Mouse (Mus musculus) kidney, embryonic 15.5 days (tissue): Measurements from ENCODE around the gene Sgo2a. TPM values are rescaled to one million over a fixed set of nuclear protein-coding genes. Genes with fewer than 3 reads are reported as not detected.

ENCODE experiments used
- ATAC-seq: fragments of 200-750 bp; cut with Nextera tagmentation; replicated peaks from 2 replicates; pipeline ENCODE4 v1.8.0; 2017; ENCODE audit warnings: moderate TSS enrichment; ENCODE audit not compliant: low FRiP score
- H3K27ac ChIP-seq: fragments of 300-500 bp; sonication (generic); 2 replicates; pipeline ENCODE4 v1.5.1; 2015; ENCODE audit warnings: mild to moderate bottlenecking, inconsistent platforms
- H3K27me3 ChIP-seq: fragments of 300-500 bp; sonication (generic); 2 replicates; pipeline ENCODE4 v1.6.1; 2015; ENCODE audit warnings: inconsistent platforms
- H3K36me3 ChIP-seq: fragments of 300-500 bp; sonication (generic); 2 replicates; pipeline ENCODE4 v1.6.1; 2015; ENCODE audit warnings: inconsistent platforms
- H3K4me1 ChIP-seq: fragments of 300-500 bp; sonication (generic); 2 replicates; pipeline ENCODE4 v1.6.1; 2015; ENCODE audit warnings: inconsistent platforms
- H3K4me2 ChIP-seq: fragments of 300-500 bp; sonication (generic); 2 replicates; pipeline ENCODE4 v1.6.1; 2015; ENCODE audit warnings: moderate library complexity, mild to moderate bottlenecking, inconsistent platforms
- H3K4me3 ChIP-seq: fragments of 300-500 bp; sonication (generic); replicated peaks from 2 replicates; pipeline ENCODE4 v1.5.1; 2015; ENCODE audit warnings: mild to moderate bottlenecking, inconsistent platforms
- H3K9ac ChIP-seq: fragments of 300-500 bp; sonication (generic); 2 replicates; pipeline ENCODE4 v1.6.1; 2015; ENCODE audit warnings: mild to moderate bottlenecking, inconsistent platforms
- H3K9me3 ChIP-seq: fragments of 300-500 bp; sonication (generic); replicated peaks from 2 replicates; pipeline ENCODE4 v1.6.1; 2016; ENCODE audit warnings: inconsistent platforms
- WGBS: fragments of 180-500 bp; shearing (Covaris S2); methylation state at CpG from one replicate; pipeline ENCODE4 v1.1.7; 2015; ENCODE audit warnings: mixed read lengths; 5-methylcytosine and 5-hydroxymethylcytosine counted together
- polyA plus RNA-seq: library from polyadenylated mRNA; unstranded; fragments of >200 nt; fragmentation: Nextera tagmentation; extraction: Ambion mirVana; gene quantifications from 2 replicates; pipeline ENCODE4 v1.2.1, GENCODE M21; 2015

The Sgo2a gene
- 18.0 and 19.0 TPM in 2 replicates for polyA plus RNA-seq

DNA sequence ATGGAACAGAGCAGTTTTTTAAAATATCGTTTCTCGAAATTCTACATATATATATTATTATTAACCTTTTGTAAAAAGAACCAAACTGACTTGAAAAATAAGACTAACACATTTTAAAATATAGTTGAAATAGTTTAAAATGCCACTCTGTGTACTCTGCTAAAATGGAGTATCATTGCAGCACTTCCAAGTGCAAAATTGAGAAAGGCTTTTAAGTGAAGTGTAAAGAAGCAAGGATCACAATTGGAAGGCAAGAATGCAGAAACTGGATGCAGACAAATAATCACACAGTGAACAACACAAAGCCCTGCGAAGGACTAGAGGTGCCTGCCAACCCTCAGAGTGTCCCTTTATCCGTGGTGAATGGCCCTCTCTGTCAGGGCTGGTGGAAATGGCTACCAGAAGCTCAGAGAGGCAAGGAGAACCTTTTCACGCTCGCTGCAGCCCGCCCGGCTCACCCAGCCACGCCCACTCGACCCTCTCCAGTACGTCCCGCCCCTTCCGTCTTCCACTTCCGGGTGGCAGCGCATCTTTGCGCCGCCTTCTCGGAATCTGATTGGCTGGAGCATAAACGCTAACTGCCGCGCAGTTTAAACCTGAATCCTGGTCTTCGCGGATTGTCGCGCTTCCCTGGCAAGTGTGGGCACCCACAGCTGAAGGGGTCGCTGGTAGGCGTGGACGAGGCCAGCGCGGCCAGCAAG is at the start of gene Sgo2a:
TSS of gene Sgo2a (plus strand) at position 540 of the 701 bp plus-strand sequence.
- peak within 1 kb of the TSS; percentile 76 for H3K4me3 ChIP-seq
- peak within 1 kb of the TSS; percentile 82 for H3K27ac ChIP-seq
- peak within 1 kb of the TSS; percentile 76 for H3K4me2 ChIP-seq
- 6% methylated on average over 30 of the region's 30 CpGs for WGBS
- H3K9me3 ChIP-seq: no peaks in the 10 kb centered on the region
- ATAC-seq: peak; percentile 98
- H3K36me3 ChIP-seq: peaks cover 11% of the 10 kb centered on the region
- peak within 1 kb of the TSS; percentile 76 for H3K9ac ChIP-seq
- peaks cover 15% of the 10 kb centered on the region for H3K4me1 ChIP-seq
- 0 out of 2 replicates have a peak, but pooled peaks cover 3% of the 10 kb centered on the region for H3K27me3 ChIP-seq

DNA sequence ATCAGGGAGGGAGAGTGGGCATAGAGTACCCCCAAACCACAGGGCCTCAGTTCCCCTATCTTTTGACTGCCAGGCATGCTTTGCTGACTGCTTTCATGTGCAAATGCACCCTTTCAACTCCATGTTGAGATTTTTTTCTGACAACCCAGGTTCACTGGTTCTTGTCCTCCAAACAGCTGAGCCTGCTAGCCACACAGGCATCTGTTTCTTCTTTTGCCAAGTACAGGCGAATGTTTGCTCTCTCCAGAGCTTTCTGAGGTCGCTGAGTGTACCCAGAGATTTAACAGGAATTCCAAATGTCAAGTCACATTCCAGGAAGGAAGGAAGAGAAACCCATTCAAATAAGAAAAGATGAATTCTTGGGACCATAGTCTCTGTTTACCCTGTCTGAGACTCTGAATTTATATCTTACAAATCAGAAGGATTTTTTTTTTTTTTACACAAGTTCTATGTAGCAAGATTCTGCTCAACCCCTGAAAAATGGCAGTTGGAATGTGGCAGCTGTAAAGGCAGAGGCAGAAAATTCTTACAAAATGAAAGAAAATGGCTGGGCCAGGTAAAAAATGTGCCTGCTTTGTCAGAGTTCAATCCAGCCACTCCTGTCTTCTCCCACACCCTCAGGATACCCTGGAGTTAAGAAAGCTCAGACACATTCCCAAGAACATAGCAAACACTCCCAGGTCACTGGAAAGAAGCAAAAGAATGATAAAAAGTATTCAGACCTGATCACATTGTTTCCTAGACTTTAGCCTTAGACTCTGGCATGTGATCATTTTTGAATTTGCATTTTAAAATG is 48.0 kb upstream of the Sgo2a start:
- Histone ChIP-seq H3K4me3 (no peak overlapping the region), H3K4me1 (peaks cover 6% of the 10 kb centered on the region; the same call in 1 of the 2 replicates), H3K27ac (no peak overlapping the region), H3K27me3 (0 out of 2 replicates have a peak, but pooled peaks cover 8% of the 10 kb centered on the region), H3K36me3 (peaks cover 22% of the 10 kb centered on the region), H3K4me2 (no peak overlapping the region), H3K9me3 (no peaks in the 10 kb centered on the region), H3K9ac (no peak overlapping the region)
- 52% methylated on average over 2 of the region's 2 CpGs for WGBS
- no peak for ATAC-seq

DNA sequence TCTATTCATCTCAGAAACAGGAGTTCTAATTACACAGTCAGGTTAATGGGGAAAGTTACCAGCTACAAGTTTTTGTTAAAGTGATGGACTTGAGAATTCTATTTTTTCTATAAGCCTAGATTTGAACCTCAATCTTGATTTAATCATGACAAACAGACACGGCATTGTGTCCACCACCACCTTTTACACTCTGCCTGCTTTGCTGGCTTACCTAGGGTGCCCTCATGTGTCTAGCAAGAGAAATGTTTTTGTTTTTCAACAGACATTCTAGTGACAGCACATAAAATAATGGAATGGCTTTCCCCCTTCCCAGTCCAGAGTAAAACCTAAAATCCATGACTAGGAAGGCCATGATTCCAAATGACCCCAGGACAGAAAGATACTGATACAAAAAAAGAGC is 46.6 kb upstream of the Sgo2a start:
- Histone ChIP-seq H3K4me3 (no peak overlapping the region), H3K4me1 (peaks cover 6% of the 10 kb centered on the region; the same call in 1 of the 2 replicates), H3K27me3 (no peaks in the 10 kb centered on the region), H3K36me3 (peaks cover 19% of the 10 kb centered on the region), H3K27ac (no peak overlapping the region), H3K4me2 (no peak overlapping the region), H3K9ac (no peak overlapping the region), H3K9me3 (no peaks in the 10 kb centered on the region)
- no peak for ATAC-seq
- 7% methylated on average over 1 of the region's 1 CpGs for WGBS

DNA sequence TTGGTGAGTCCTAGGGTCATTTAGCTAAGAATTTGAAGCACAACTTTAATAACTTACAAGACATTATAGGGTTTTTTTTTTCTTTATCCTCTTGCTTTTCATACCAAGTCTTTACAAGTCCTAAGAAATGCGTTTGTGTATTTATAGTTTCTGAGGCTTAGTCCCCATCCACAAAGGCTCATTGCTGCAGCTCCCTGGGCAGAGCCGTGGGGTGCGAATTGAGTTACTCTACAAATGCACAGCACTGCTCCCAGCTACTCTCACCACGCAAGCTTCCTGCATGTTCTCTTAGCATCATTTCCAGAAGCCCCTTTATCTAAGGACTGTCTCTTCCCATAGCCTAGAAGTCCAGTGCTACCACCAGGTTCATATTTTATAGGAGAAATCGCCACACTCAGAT is 46.1 kb upstream of the Sgo2a start:
- 63% methylated on average over 5 of the region's 5 CpGs for WGBS
- Histone ChIP-seq H3K27me3 (no peaks in the 10 kb centered on the region), H3K4me1 (peaks cover 6% of the 10 kb centered on the region; the same call in 1 of the 2 replicates), H3K9ac (no peak overlapping the region), H3K4me3 (no peak overlapping the region), H3K4me2 (no peak overlapping the region), H3K27ac (no peak overlapping the region), H3K9me3 (no peaks in the 10 kb centered on the region), H3K36me3 (peaks cover 24% of the 10 kb centered on the region)
- no peak for ATAC-seq

DNA sequence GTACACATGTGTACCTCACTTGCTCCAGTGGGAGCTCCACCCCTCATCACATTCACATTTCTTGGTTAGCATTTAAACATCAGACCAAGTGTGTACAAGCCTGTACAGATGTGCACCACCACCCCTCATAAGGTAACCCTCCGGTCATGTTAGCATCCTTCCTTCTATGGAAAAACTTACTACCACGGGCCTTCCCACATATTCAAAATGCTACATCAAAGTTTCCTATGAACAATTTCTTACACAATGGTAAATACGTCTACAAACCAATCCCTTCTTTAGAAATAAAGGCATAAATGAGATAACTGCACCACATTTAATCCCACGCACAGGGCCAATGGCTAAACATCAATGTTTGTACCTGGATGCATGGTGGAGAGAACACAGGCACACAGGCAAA is 43.3 kb upstream of the Sgo2a start:
- H3K27ac ChIP-seq: no peak overlapping the region
- H3K36me3 ChIP-seq: peaks cover 31% of the 10 kb centered on the region
- no peak overlapping the region for H3K9ac ChIP-seq
- 96% methylated on average over 4 of the region's 4 CpGs for WGBS
- H3K4me3 ChIP-seq: no peak overlapping the region
- peaks cover 11% of the 10 kb centered on the region for H3K4me1 ChIP-seq
- H3K27me3 ChIP-seq: no peaks in the 10 kb centered on the region
- no peaks in the 10 kb centered on the region for H3K9me3 ChIP-seq
- no peak overlapping the region for H3K4me2 ChIP-seq
- no peak for ATAC-seq

DNA sequence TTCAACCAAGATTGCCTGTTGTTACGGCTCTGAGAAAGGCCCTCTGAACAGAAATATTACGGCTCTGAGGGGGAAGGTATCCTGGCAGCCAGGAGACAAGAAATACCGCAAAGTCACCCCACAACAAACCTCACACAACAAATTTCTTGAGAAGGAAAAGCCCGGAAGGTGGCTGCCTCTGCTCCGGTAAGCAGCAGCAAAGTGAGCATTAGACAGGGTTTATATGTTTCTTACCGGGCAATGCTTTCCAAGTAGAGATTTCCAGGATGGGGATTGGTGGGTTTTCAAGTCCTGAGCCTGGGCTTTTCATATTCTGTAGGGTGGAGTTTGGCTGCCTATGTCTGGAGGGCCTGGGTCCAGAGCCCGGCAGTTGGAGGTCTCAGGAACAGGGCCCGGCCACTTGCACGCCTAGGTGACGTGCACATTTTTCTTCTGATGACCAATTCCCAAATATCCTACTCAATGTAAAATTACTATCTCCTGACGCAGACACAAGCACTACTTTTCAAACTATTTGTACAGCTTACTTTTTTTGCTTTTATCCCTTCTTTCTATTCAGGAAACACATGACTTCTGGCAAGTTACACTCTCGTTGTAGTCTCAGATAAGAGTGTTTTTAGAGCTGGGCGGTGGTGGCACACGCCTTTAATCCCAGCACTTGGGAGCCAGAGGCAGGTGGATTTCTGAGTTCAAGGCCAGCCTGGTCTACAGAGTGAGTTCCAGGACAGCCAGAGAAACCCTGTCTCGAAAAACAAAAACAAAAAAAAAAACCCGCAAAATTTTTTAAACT is 42.0 kb upstream of the Sgo2a start:
- no peak overlapping the region for H3K27ac ChIP-seq
- H3K36me3 ChIP-seq: peaks cover 40% of the 10 kb centered on the region
- 86% methylated on average over 16 of the region's 16 CpGs for WGBS
- H3K9me3 ChIP-seq: no peaks in the 10 kb centered on the region
- ATAC-seq: no peak
- H3K9ac ChIP-seq: no peak overlapping the region
- peaks cover 8% of the 10 kb centered on the region for H3K4me1 ChIP-seq
- H3K27me3 ChIP-seq: no peaks in the 10 kb centered on the region
- H3K4me3 ChIP-seq: no peak overlapping the region
- H3K4me2 ChIP-seq: no peak overlapping the region

DNA sequence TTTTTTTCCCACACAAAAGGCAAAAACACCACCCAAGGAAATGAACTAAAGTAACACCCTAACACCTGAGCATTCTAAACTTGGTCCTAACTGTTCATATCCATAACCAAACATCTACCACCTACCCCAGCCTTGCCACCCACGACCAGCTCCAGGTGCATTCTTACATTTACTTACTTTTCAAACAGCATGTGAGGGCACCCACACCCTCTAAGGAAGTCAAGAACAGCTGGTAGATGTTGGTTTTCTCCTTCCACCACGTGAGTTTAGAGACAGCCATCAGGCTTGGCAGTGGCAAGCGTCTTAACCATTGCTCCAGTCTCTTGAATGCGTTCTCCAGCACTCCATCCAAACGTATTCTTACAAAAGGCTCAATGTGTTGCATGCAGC is 41.4 kb upstream of the Sgo2a start:
- Histone ChIP-seq H3K9ac (no peak overlapping the region), H3K4me3 (no peak overlapping the region), H3K9me3 (no peaks in the 10 kb centered on the region), H3K27me3 (no peaks in the 10 kb centered on the region), H3K4me1 (peaks cover 8% of the 10 kb centered on the region), H3K4me2 (no peak overlapping the region), H3K27ac (no peak overlapping the region), H3K36me3 (peaks cover 46% of the 10 kb centered on the region)
- no peak for ATAC-seq
- WGBS: 88% methylated on average over 5 of the region's 5 CpGs

DNA sequence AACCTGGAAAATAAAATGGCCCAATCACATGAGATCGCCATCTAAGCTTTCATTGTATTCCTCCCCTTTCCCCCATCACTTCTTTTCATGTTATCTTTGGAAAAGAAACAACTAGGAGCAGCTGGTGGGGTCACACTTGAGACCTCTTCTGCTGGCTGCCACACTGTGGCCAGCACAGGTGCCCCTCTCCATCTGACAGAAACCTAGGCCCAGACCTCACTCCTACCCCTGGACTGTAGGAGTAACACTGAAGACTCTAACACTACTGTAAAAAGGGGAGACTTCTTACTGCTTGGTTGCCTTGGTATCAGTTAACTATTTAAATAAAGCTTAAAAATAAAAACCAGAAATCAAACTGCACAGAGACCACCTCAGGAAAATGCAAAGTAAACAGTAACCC is 40.0 kb upstream of the Sgo2a start:
- H3K9ac ChIP-seq: no peak overlapping the region
- H3K27ac ChIP-seq: no peak overlapping the region
- no peak overlapping the region for H3K4me2 ChIP-seq
- H3K9me3 ChIP-seq: no peaks in the 10 kb centered on the region
- 68% methylated on average over 1 of the region's 1 CpGs for WGBS
- H3K4me3 ChIP-seq: no peak overlapping the region
- peak; percentile 89 for ATAC-seq
- H3K4me1 ChIP-seq: peaks cover 8% of the 10 kb centered on the region
- peaks cover 54% of the 10 kb centered on the region for H3K36me3 ChIP-seq
- H3K27me3 ChIP-seq: no peaks in the 10 kb centered on the region

DNA sequence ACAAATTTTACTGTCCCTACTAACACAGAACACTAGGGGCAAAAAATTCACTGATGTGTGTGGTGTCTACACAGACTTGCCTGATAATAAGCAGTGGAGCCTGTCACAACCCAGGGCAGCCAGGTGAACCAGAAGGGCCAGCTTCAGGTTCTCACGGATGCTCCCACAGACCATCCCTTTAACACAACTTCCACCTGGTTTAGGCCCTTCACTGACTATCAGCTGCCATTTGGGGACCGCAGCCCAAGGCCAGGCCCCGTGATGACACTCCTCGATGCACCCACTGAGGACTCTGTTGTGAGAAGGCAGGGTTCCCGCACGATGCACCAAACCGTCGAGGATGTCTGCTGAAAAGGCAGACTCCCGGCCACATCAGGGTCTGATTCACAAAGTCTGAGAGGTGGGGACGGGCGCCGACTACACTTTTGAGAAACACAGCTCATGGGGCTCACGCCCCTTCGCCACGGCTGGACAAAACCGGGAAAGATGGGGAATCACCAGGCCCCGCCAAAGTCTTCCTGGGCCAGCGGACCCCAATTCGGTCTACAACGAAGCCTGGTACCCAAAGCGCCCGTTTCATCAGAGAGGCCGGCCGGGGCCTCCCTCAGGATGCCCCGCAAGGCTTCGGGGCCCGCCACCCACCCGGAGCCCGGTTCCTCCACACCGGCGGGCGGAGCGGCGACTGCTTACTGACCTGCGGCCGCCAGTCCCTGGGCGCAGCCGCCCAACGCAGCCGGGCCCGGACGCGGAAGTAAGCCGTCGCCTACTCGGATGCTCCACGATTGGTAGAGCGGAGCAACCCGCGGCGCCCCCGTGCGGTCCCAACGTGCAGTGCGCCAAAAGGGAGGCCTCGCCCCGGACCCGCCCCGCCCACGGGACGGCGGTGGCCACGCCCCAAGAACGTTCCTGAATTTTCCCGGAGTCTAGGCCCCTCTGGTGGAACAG is 26.2 kb upstream of the Sgo2a start:
- H3K27ac ChIP-seq: peak overlapping the region; percentile 86
- peaks cover 16% of the 10 kb centered on the region; the same call in 1 of the 2 replicates for H3K36me3 ChIP-seq
- no peaks in the 10 kb centered on the region for H3K27me3 ChIP-seq
- H3K9ac ChIP-seq: peak overlapping the region; percentile 83
- peak overlapping the region; percentile 85 for H3K4me3 ChIP-seq
- peaks cover 11% of the 10 kb centered on the region for H3K4me1 ChIP-seq
- H3K9me3 ChIP-seq: no peaks in the 10 kb centered on the region
- peak; percentile 98 for ATAC-seq
- WGBS: under 1% methylated on average over 65 of the region's 65 CpGs
- H3K4me2 ChIP-seq: peak overlapping the region; percentile 69

DNA sequence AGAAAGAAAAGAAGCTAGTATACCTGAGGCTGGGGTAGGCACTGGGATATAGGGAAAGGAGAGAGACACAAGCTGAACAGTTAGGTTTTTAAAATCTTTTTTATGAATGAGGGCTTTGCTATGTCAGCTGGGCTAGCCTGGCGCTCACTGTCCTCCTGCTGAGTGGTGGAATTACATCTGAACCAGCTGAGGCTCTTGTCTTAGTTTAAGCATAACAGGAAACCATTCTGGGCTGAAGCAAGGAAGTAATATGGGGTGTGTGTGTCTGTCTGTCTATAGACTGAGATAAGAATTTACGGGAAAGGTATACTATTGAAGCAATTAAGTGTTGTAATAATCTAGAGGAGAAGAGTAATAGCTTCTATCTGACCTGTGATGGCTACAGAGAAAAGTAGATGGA is 24.2 kb upstream of the Sgo2a start:
- no peak overlapping the region for H3K4me3 ChIP-seq
- peaks cover 8% of the 10 kb centered on the region; the same call in 1 of the 2 replicates for H3K36me3 ChIP-seq
- H3K9ac ChIP-seq: no peak overlapping the region
- no peak overlapping the region for H3K4me2 ChIP-seq
- H3K27me3 ChIP-seq: no peaks in the 10 kb centered on the region
- no peak overlapping the region for H3K27ac ChIP-seq
- H3K9me3 ChIP-seq: no peaks in the 10 kb centered on the region
- H3K4me1 ChIP-seq: peaks cover 11% of the 10 kb centered on the region
- WGBS: 82% methylated on average over 2 of the region's 2 CpGs
- no peak for ATAC-seq

DNA sequence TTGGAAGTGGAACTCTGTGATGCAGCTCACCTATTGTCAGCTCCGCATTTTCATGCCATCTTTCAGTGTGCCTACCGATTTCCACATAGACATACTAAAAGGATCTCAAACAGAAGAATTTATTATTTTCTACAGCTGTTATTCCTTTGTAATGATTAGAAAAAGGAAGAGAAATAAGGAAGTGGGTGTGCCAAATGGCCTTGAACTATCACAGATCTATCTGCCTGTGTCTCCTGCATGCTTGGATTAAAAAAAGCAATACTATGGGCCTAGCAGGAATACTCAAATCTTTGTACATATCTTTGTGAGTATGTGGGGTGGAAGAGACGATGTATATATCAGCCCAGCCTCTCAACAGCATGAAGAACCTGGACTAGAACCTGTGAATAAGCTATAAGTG is 18.9 kb upstream of the Sgo2a start:
- WGBS: 93% methylated on average over 3 of the region's 3 CpGs
- Histone ChIP-seq H3K4me2 (no peak overlapping the region), H3K4me1 (no peaks in the 10 kb centered on the region), H3K27ac (no peak overlapping the region), H3K9me3 (no peaks in the 10 kb centered on the region), H3K9ac (no peak overlapping the region), H3K36me3 (no peaks in the 10 kb centered on the region), H3K4me3 (no peak overlapping the region), H3K27me3 (no peaks in the 10 kb centered on the region)
- ATAC-seq: no peak
